Mouse (Mus musculus): ENCODE measurements around the gene Wfikkn1. TPM values are rescaled to one million over a fixed set of nuclear protein-coding genes. Genes with fewer than 3 reads are reported as not detected.
A peak's percentile ranks its signal among the peaks of the same experiment; 100 is the strongest.

Gene Wfikkn1
- polyA plus RNA-seq, 1 experiment = 0.25 TPM

DNA sequence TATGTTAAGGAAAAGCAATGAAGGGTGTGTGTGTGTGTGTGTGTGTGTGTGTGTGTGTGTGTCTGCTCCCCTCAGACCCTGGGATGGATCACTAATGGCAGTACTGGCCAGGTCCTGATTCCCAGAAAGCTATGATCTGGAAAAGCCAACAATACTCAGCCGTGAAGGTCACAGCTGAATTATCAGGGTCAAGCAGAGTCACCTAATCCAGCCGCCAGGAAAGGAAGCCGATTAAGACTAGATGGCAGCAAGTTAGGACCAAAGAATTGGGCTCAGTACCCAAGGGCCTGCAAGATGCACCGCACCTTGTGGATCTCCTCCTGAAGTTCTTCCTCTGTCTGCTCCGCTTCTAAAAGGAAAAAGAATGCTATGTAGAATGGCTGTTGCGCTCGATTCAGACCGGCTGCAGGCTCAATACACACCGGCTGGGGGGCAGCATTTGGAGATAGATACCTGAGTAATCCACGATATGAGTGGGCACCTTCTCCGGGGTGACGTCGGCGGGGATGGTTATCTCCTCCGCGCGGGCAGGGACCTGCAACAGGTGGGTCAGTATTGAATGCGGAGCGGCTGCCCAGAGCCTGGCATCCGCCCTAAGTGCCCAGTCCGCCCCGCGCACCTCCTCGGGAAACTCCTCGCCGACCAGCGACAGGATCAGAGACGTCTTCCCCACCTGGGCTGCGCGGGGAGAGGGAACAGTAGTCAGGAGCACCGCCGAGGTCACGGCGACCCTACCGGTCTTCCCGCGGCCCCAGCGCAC lies 36.8 kb downstream of the Wfikkn1 start:
- peaks cover 12% of the 10 kb centered on the region for H3K79me2 ChIP-seq (ENCODE audit: control insufficient read depth, insufficient read depth)
- H3K4me2 ChIP-seq (ENCODE audit: low read depth) = peak overlapping the region; percentile 68
- peak overlapping the region; percentile 42 for H3K4me3 ChIP-seq
- no peaks in the 10 kb centered on the region for H3K27me3 ChIP-seq (ENCODE audit: control insufficient read depth, insufficient read depth, insufficient read length)
- H3ac ChIP-seq (ENCODE audit: control insufficient read depth, insufficient read length) = peak overlapping the region; percentile 59
- H3K36me3 ChIP-seq (ENCODE audit: control insufficient read depth, insufficient read depth) = peaks cover 4% of the 10 kb centered on the region
- TF ChIP-seq MYOD1 (IDR thresholded peaks at IDR 0.05; ENCODE audit: control insufficient read depth in 1 of 3, insufficient read length in 2 of 3, low read depth in 2 of 3) = no peak
- TF ChIP-seq MAX (IDR thresholded peaks at IDR 0.05; ENCODE audit: low read depth) = no peak
- no peak for TF ChIP-seq POLR2AphosphoS2 (IDR thresholded peaks at IDR 0.05; ENCODE audit: insufficient read length, low read depth)
- no peak for TF ChIP-seq POLR2A (IDR thresholded peaks at IDR 0.05; ENCODE audit: insufficient read length, low read depth)
- TF ChIP-seq TCF3 (IDR thresholded peaks at IDR 0.05; ENCODE audit: insufficient read length, low read depth) = no peak
- no peak for TF ChIP-seq TCF12 (IDR thresholded peaks at IDR 0.05; ENCODE audit: insufficient read depth, poor library complexity, severe bottlenecking)
- no peak for TF ChIP-seq USF1 (IDR thresholded peaks at IDR 0.05; ENCODE audit: low read depth)
- no peak for TF ChIP-seq SRF (IDR thresholded peaks at IDR 0.05; ENCODE audit: control insufficient read depth, insufficient read length, low read depth)
- no peak for TF ChIP-seq CEBPB (IDR thresholded peaks at IDR 0.05; ENCODE audit: insufficient read depth, poor library complexity, severe bottlenecking)
- TF ChIP-seq E2F4 (IDR thresholded peaks at IDR 0.05; ENCODE audit: insufficient read depth) = no peak
- TF ChIP-seq REST (IDR thresholded peaks at IDR 0.05; ENCODE audit: insufficient read depth, insufficient read length) = no peak

DNA sequence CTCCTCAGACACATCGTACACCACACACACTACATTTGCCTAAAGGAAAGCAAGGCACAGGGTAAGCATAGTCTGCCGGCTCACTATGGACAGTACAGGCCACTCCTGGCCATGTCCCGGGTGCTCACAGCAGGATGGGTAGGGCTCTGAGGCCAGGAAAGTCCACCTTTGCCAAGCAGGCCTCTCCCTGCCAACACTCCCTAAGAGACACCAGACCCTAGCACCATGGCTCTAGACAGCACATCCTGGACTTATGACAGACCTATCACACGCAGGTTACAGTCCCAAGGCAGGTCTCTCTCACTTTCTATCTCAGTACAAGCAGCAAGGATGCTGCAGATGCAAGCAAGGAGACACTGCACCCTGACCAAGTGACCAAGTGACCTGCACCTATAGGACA lies 37.5 kb downstream of the Wfikkn1 start:
- peak overlapping the region; percentile 42 for H3K4me3 ChIP-seq
- H3K27me3 ChIP-seq (ENCODE audit: control insufficient read depth, insufficient read depth, insufficient read length) = no peaks in the 10 kb centered on the region
- H3K4me2 ChIP-seq (ENCODE audit: low read depth) = peak overlapping the region; percentile 68
- H3K79me2 ChIP-seq (ENCODE audit: control insufficient read depth, insufficient read depth) = peaks cover 12% of the 10 kb centered on the region
- TF ChIP-seq MYOD1 (IDR thresholded peaks at IDR 0.05; ENCODE audit: control insufficient read depth in 1 of 3, insufficient read length in 2 of 3, low read depth in 2 of 3) = no peak
- no peak for TF ChIP-seq SRF (IDR thresholded peaks at IDR 0.05; ENCODE audit: control insufficient read depth, insufficient read length, low read depth)
- no peak for TF ChIP-seq POLR2A (IDR thresholded peaks at IDR 0.05; ENCODE audit: insufficient read length, low read depth)
- TF ChIP-seq USF1 (IDR thresholded peaks at IDR 0.05; ENCODE audit: low read depth) = no peak
- no peak for TF ChIP-seq E2F4 (IDR thresholded peaks at IDR 0.05; ENCODE audit: insufficient read depth)
- no peak for TF ChIP-seq TCF12 (IDR thresholded peaks at IDR 0.05; ENCODE audit: insufficient read depth, poor library complexity, severe bottlenecking)
- TF ChIP-seq CEBPB (IDR thresholded peaks at IDR 0.05; ENCODE audit: insufficient read depth, poor library complexity, severe bottlenecking) = no peak
- TF ChIP-seq REST (IDR thresholded peaks at IDR 0.05; ENCODE audit: insufficient read depth, insufficient read length) = no peak
- no peak for TF ChIP-seq MAX (IDR thresholded peaks at IDR 0.05; ENCODE audit: low read depth)
- TF ChIP-seq TCF3 (IDR thresholded peaks at IDR 0.05; ENCODE audit: insufficient read length, low read depth) = no peak
- TF ChIP-seq MYOG (IDR thresholded peaks at IDR 0.05; ENCODE audit: control insufficient read depth in 1 of 3, insufficient read depth in 1 of 3, insufficient read length in 2 of 3, low read depth in 2 of 3) = no peak
- no peak for TF ChIP-seq POLR2AphosphoS2 (IDR thresholded peaks at IDR 0.05; ENCODE audit: insufficient read length, low read depth)
- H3ac ChIP-seq (ENCODE audit: control insufficient read depth, insufficient read length) = peak overlapping the region; percentile 59
- peaks cover 9% of the 10 kb centered on the region for H3K36me3 ChIP-seq (ENCODE audit: control insufficient read depth, insufficient read depth)

DNA sequence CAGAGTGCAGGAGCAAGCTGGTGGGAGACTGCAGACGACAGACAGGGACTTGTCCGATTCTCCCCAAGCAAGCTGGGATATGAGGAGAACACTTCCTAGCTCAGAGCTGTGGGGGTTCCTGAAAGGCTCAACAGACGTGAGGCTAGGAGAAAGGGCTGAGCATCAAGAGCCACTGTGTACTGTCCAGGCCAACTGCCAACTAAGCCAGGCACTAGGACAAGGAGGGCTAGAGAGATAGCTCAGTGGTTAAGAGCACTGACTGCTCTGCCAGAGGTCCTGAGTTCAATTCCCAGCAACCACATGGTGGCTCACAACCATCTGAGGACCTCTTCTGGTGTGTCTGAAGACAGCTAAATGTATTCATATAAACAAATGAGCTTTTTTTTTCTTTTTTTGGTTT lies 38.1 kb downstream of the Wfikkn1 start:
- Histone ChIP-seq H3K36me3 (ENCODE audit: control insufficient read depth, insufficient read depth) (peaks cover 13% of the 10 kb centered on the region), H3ac (ENCODE audit: control insufficient read depth, insufficient read length) (no peak overlapping the region), H3K27me3 (ENCODE audit: control insufficient read depth, insufficient read depth, insufficient read length) (no peaks in the 10 kb centered on the region), H3K79me2 (ENCODE audit: control insufficient read depth, insufficient read depth) (peaks cover 12% of the 10 kb centered on the region), H3K4me2 (ENCODE audit: low read depth) (no peak overlapping the region), H3K4me3 (no peak overlapping the region)
- no peak for TF ChIP-seq TCF3 (IDR thresholded peaks at IDR 0.05; ENCODE audit: insufficient read length, low read depth)
- no peak for TF ChIP-seq SRF (IDR thresholded peaks at IDR 0.05; ENCODE audit: control insufficient read depth, insufficient read length, low read depth)
- no peak for TF ChIP-seq MYOD1 (IDR thresholded peaks at IDR 0.05; ENCODE audit: control insufficient read depth in 1 of 3, insufficient read length in 2 of 3, low read depth in 2 of 3)
- TF ChIP-seq MYOG (IDR thresholded peaks at IDR 0.05; ENCODE audit: control insufficient read depth in 1 of 3, insufficient read depth in 1 of 3, insufficient read length in 2 of 3, low read depth in 2 of 3) = no peak
- TF ChIP-seq USF1 (IDR thresholded peaks at IDR 0.05; ENCODE audit: low read depth) = no peak
- TF ChIP-seq MAX (IDR thresholded peaks at IDR 0.05; ENCODE audit: low read depth) = no peak
- TF ChIP-seq TCF12 (IDR thresholded peaks at IDR 0.05; ENCODE audit: insufficient read depth, poor library complexity, severe bottlenecking) = no peak
- no peak for TF ChIP-seq E2F4 (IDR thresholded peaks at IDR 0.05; ENCODE audit: insufficient read depth)

DNA sequence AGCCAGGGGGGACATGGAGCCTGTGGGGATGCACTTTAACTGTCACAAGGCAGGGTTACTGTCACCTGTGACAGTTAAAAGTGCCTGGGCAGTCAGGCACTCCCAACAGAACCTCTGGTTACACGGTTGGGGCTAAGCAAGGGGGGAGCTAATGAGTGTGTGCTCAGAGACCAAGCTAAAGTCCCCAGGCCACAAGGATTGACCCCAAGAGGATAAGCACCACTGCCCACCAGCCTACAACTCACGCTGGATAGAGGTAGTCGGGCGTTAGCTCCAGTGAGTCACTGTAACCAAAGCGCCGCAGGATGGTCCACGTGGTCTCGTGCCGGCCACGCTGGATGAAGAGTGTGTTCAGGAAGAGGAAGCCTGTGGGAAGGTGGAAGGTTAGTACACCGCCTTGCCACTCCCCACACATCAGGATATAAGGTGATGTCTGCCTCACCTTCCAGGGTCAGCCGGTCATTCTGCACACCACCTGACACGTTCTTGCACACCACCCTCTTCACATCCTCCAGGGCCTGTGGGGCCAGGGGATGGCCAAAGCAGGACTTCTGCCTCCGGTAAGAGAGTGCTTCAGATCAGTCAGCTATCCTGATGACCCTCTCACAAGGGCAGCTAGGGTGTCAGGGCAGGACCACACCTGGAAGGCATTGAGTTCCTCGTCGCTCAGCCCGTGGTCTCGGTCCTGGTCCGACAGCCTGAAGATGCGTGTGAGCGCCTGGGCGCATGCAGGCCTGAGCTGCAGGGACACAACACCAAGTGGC lies 39.4 kb downstream of the Wfikkn1 start, which contains the start of gene Gm20683:
Gene Gm20683 (minus strand): TSS at position 647 of the 764 bp plus-strand sequence.
- H3K27me3 ChIP-seq (ENCODE audit: control insufficient read depth, insufficient read depth, insufficient read length) = no peaks in the 10 kb centered on the region
- no peak within 1 kb of the TSS for H3K4me3 ChIP-seq
- H3ac ChIP-seq (ENCODE audit: control insufficient read depth, insufficient read length) = no peak within 1 kb of the TSS
- peaks cover 12% of the 10 kb centered on the region for H3K79me2 ChIP-seq (ENCODE audit: control insufficient read depth, insufficient read depth)
- TF ChIP-seq POLR2AphosphoS2 (IDR thresholded peaks at IDR 0.05; ENCODE audit: insufficient read length, low read depth) = no peak
- TF ChIP-seq SRF (IDR thresholded peaks at IDR 0.05; ENCODE audit: control insufficient read depth, insufficient read length, low read depth) = peak; percentile 21
- H3K4me2 ChIP-seq (ENCODE audit: low read depth) = no peak within 1 kb of the TSS
- H3K36me3 ChIP-seq (ENCODE audit: control insufficient read depth, insufficient read depth) = peaks cover 13% of the 10 kb centered on the region

Data from myocyte (in vitro differentiated cells).